12 mouse cellular contexts compared by ENCODE assay signal in genomic region chr4:66405086-66405485, GRCm38 (mm10). TPM values are rescaled to one million over a fixed set of nuclear protein-coding genes. Genes with fewer than 3 reads are reported as not detected.
DNase-seq lines count a peak whose midpoint lies in the region; ATAC-seq and TF ChIP-seq lines count a peak whose summit lies in the region.
"Had no signal": no experiment of that assay in that cellular context is flagged by ENCODE, and none has a peak within 500 bp of the region (broad histone marks: within the 10 kb centered on the region; RNA-seq: fewer than 3 reads in every experiment).

No protein-coding gene starts in this region.

- H3K36me3 ChIP-seq in intestine, embryonic 15.5 days: no peaks in the 10 kb centered on the region
- no peaks in the 10 kb centered on the region for H3K36me3 ChIP-seq in intestine, embryonic 16.5 days (ENCODE audit: control insufficient read depth, insufficient read depth, low read length)
- H3K36me3 ChIP-seq: liver, embryonic 13.5 days had no signal

- WGBS in intestine, embryonic 15.5 days: 13% methylated on average over 1 of the region's 1 CpGs
- 15% methylated on average over 1 of the region's 1 CpGs for WGBS in intestine, embryonic 16.5 days

- 0 out of 2 replicates have a peak overlapping the region, but pooled peaks have one; percentile 98 for H3K4me2 ChIP-seq in intestine, embryonic 15.5 days (replicated peaks)
- no peak overlapping the region for H3K4me2 ChIP-seq in intestine, embryonic 16.5 days (ENCODE audit: low read depth, low read length)

- no peaks in the 10 kb centered on the region for H3K9me3 ChIP-seq in intestine, embryonic 15.5 days
- no peaks in the 10 kb centered on the region for H3K9me3 ChIP-seq in intestine, embryonic 16.5 days (ENCODE audit: control insufficient read depth, low read length)
- H3K9me3 ChIP-seq: liver, embryonic 13.5 days had no signal

- H3K4me3 ChIP-seq in intestine, embryonic 15.5 days (replicated peaks): no peak overlapping the region
- no peak overlapping the region for H3K4me3 ChIP-seq in intestine, embryonic 16.5 days (ENCODE audit: low read length)
- H3K4me3 ChIP-seq in cortical plate, adult 2 months (ENCODE audit: insufficient read depth, low read length): peak overlapping the region; percentile 90; the same call in 1 of the 2 replicates

- H3K9ac ChIP-seq in intestine, embryonic 15.5 days: no peak overlapping the region
- H3K9ac ChIP-seq in intestine, embryonic 16.5 days (ENCODE audit: low read depth, low read length): no peak overlapping the region
- H3K9ac ChIP-seq: liver, embryonic 13.5 days had no signal

- ATAC-seq in intestine, embryonic 15.5 days: no peak
- ATAC-seq in intestine, embryonic 16.5 days: no peak

- DNase-seq in cerebellum, adult 18-20 months: peak; percentile 36 to 41
- no peak for DNase-seq in cerebellum, postnatal 4 days (ENCODE audit: low spot score in 2 of 2)
- DNase-seq in brain, embryonic 14.5 days (ENCODE audit: low read depth): peak; percentile 47
- DNase-seq in spleen, postnatal 4 days (ENCODE audit: low spot score in 2 of 2): no peak
- DNase-seq in layer of hippocampus, adult 9-10 months (ENCODE audit: low spot score): no peak
- DNase-seq: kidney, adult 11 months; liver, embryonic 13.5 days had no signal

- H3K27ac ChIP-seq in intestine, embryonic 15.5 days: no peak overlapping the region
- H3K27ac ChIP-seq in intestine, embryonic 16.5 days (ENCODE audit: low read length): no peak overlapping the region
- H3K27ac ChIP-seq in cortical plate, adult 2 months (ENCODE audit: insufficient read depth, low read length): no peak overlapping the region
- H3K27ac ChIP-seq: gastrocnemius, adult 2 months; heart, adult 2 months; liver, embryonic 13.5 days had no signal

- peaks cover 28% of the 10 kb centered on the region for H3K27me3 ChIP-seq in intestine, embryonic 15.5 days (replicated peaks)
- peaks cover 37% of the 10 kb centered on the region for H3K27me3 ChIP-seq in intestine, embryonic 16.5 days (replicated peaks; ENCODE audit: control insufficient read depth, insufficient read depth, low read length)

- TF ChIP-seq POLR2A in brain, embryonic 14.5 days (IDR thresholded peaks at IDR 0.05; ENCODE audit: borderline replicate concordance, extremely low read depth, insufficient read depth, insufficient read length, poor library complexity, severe bottlenecking): no peak
- TF ChIP-seq POLR2A in cortical plate, adult 2 months (IDR thresholded peaks at IDR 0.05; ENCODE audit: extremely low read depth, insufficient read depth, low read length): no peak

- peaks cover 9% of the 10 kb centered on the region; the same call in 1 of the 2 replicates for H3K4me1 ChIP-seq in intestine, embryonic 15.5 days (replicated peaks)
- 0 out of 2 replicates have a peak, but pooled peaks cover 5% of the 10 kb centered on the region for H3K4me1 ChIP-seq in intestine, embryonic 16.5 days (ENCODE audit: control insufficient read depth, insufficient read depth, low read length)
- no peaks in the 10 kb centered on the region for H3K4me1 ChIP-seq in cortical plate, adult 2 months (ENCODE audit: control insufficient read depth, insufficient read depth, low read length)
- H3K4me1 ChIP-seq: liver, embryonic 13.5 days had no signal

- TF ChIP-seq CTCF in brain, embryonic 14.5 days (IDR thresholded peaks at IDR 0.05; ENCODE audit: borderline replicate concordance, extremely low read depth, insufficient read depth, insufficient read length): no peak
- no peak for TF ChIP-seq CTCF in cortical plate, adult 2 months (IDR thresholded peaks at IDR 0.05; ENCODE audit: extremely low read depth, insufficient read depth, low read length)

RNA-seq across cellular contexts. Expression of gene Astn2, which starts 0.7 kb away (rescaled TPM):
- 0.55 and 0.57 TPM in 2 replicates for polyA plus RNA-seq in intestine, embryonic 15.5 days (2015; fragmentation: Nextera tagmentation; extraction: Ambion mirVana)
- 0.17 and 0.20 TPM in 2 replicates for polyA plus RNA-seq in intestine, embryonic 16.5 days (2015; fragmentation: Nextera tagmentation; extraction: Ambion mirVana)
- 11.8 and 23.7 TPM in 2 replicates for polyA plus RNA-seq in brain, embryonic 14.5 days (2012; rRNA removed)
- polyA plus RNA-seq in cortical plate, adult 2 months (2012; rRNA removed): 20.9 and 22.1 TPM in 2 replicates

Comparison
In these comparisons a context has a peak if more than half of its experiments do, and no peak if none do; other contexts are left out.
1. DNase-seq: peak in cerebellum, adult 18-20 months (2 of 2) and brain, embryonic 14.5 days (single experiment); none in cerebellum, postnatal 4 days (0 of 2), spleen, postnatal 4 days (0 of 2) and layer of hippocampus, adult 9-10 months (single experiment).